Mouse (Mus musculus) heart, postnatal 0 days (tissue): ENCODE results near the gene Angptl8.

Source experiments
- CTCF ChIP-seq: IDR thresholded peaks from 2 replicates; pipeline ENCODE4 v1.5.1; 2016; ENCODE audit warnings: antibody characterized with exemption, control low read depth, low read depth
- EP300 ChIP-seq: IDR thresholded peaks from 2 replicates; pipeline ENCODE4 v1.6.1; 2016; ENCODE audit warnings: antibody characterized with exemption, low read depth

DNA sequence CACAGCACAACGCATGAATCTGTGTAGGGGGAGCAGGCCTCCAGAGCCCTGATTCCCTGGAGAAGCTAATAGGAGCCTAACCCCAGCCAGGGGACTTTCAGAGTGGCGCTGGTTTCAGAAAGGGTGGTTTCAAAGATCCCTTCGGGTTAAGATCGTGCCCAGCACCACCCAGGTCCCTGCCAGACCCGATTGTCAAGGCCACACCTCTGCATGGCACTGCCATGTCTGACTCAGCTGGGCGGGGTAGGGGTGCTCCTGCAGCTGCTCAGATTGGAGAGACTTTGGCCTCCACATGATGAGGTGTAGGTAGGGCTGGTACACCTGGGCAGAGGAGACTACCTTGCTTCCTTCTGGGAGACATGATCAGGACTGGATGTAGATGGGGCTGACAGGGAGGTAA is 19.6 kb downstream of the Angptl8 start:
- TF ChIP-seq CTCF (no peak), EP300 (no peak)
